Mouse (Mus musculus): ENCODE results near the gene Olfr558.

DNA sequence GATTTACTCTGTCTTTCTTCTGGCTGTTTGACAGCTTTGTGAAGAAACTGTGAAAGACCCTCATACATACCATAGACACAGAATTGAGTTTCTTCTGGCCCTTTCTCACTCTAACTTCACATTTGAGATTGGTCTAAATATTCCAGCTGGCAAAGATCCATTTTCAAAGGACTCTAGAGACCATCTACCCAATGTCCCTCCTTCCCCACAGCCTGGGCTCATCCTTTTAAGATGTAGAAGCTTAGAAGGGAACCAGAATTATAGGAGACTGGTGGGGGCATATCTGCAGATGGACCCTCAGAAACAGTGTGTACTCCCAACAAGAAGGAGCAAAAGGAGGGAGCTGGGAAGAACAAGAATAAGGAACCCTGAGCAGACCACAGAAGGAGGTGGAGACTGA lies at the start of gene Olfr558:
- TF ChIP-seq CTCF (IDR thresholded peaks at IDR 0.05; ENCODE audit: insufficient read depth, low read depth, low read length) (no peak), POLR2A (IDR thresholded peaks at IDR 0.05; ENCODE audit: insufficient read depth, low read depth, low read length) (no peak)

All from olfactory bulb, adult 2 months (tissue).